In genomic region chr1:15993561-15994410, GRCm38 (mm10) we compare ENCODE assay signal across 10 mouse cellular contexts.
DNase-seq lines count a peak whose midpoint lies in the region; ATAC-seq and TF ChIP-seq lines count a peak whose summit lies in the region.
"Had no signal": no experiment of that assay in that cellular context is flagged by ENCODE, and none has a peak within 500 bp of the region (broad histone marks: within the 10 kb centered on the region; RNA-seq: fewer than 3 reads in every experiment).

No protein-coding gene starts in this region.

- no peak overlapping the region for H3K27ac ChIP-seq in hindbrain, embryonic 11.5 days (ENCODE audit: low read depth, low read length)
- no peak overlapping the region for H3K27ac ChIP-seq in limb, embryonic 15.5 days
- H3K27ac ChIP-seq: heart, embryonic 13.5 days had no signal

- TF ChIP-seq CTCF in C2C12 (IDR thresholded peaks at IDR 0.05; ENCODE audit: control insufficient read depth, insufficient read depth, insufficient read length), result peak; percentile 27

- no peaks in the 10 kb centered on the region for H3K4me1 ChIP-seq in hindbrain, embryonic 11.5 days (replicated peaks; ENCODE audit: control insufficient read depth, insufficient read depth, low read length)
- peaks cover 1% of the 10 kb centered on the region; the same call in 1 of the 2 replicates for H3K4me1 ChIP-seq in limb, embryonic 15.5 days
- H3K4me1 ChIP-seq: heart, embryonic 13.5 days had no signal

- DNase-seq in heart, postnatal 4 days, result peak; percentile 5
- DNase-seq in heart, postnatal 36 days, result no peak
- DNase-seq in cerebellum, adult 8-10 months, result peak; percentile 41
- DNase-seq in hindbrain, embryonic 11.5 days (ENCODE audit: low spot score), result peak; percentile 27
- no peak for DNase-seq in spleen, postnatal 36 days (ENCODE audit: low spot score in 2 of 2)

- H3K4me3 ChIP-seq in C2C12 (ENCODE audit: insufficient read depth, poor library complexity, severe bottlenecking), result no peak overlapping the region
- H3K4me3 ChIP-seq in hindbrain, embryonic 11.5 days (ENCODE audit: low read depth, low read length), result no peak overlapping the region
- H3K4me3 ChIP-seq in limb, embryonic 15.5 days, result no peak overlapping the region
- H3K4me3 ChIP-seq: heart, embryonic 13.5 days; myocyte had no signal

- no peaks in the 10 kb centered on the region for H3K9me3 ChIP-seq in hindbrain, embryonic 11.5 days (ENCODE audit: control insufficient read depth, low read length)
- no peaks in the 10 kb centered on the region for H3K9me3 ChIP-seq in limb, embryonic 15.5 days
- H3K9me3 ChIP-seq: heart, embryonic 13.5 days had no signal

- no peaks in the 10 kb centered on the region for H3K27me3 ChIP-seq in C2C12 (ENCODE audit: control insufficient read depth, insufficient read depth, insufficient read length)
- H3K27me3 ChIP-seq in hindbrain, embryonic 11.5 days (ENCODE audit: control insufficient read depth, insufficient read depth, low read length), result no peaks in the 10 kb centered on the region
- no peaks in the 10 kb centered on the region for H3K27me3 ChIP-seq in limb, embryonic 15.5 days
- H3K27me3 ChIP-seq: heart, embryonic 13.5 days had no signal

- no peak overlapping the region for H3K4me2 ChIP-seq in hindbrain, embryonic 11.5 days (replicated peaks; ENCODE audit: low read depth, low read length)
- no peak overlapping the region for H3K4me2 ChIP-seq in limb, embryonic 15.5 days
- H3K4me2 ChIP-seq: heart, embryonic 13.5 days had no signal

- 56% methylated on average over 4 of the region's 4 CpGs for WGBS in hindbrain, embryonic 11.5 days
- WGBS in limb, embryonic 15.5 days, result 23% methylated on average over 4 of the region's 4 CpGs

- H3K79me3 ChIP-seq in C2C12 (ENCODE audit: low read depth), result no peaks in the 10 kb centered on the region

- H3K36me3 ChIP-seq in C2C12 (ENCODE audit: control insufficient read depth, insufficient read depth), result no peaks in the 10 kb centered on the region
- H3K36me3 ChIP-seq in hindbrain, embryonic 11.5 days (ENCODE audit: control insufficient read depth, insufficient read depth, low read length), result no peaks in the 10 kb centered on the region
- no peaks in the 10 kb centered on the region for H3K36me3 ChIP-seq in limb, embryonic 15.5 days
- H3K36me3 ChIP-seq: heart, embryonic 13.5 days had no signal

- no peak overlapping the region for H3K9ac ChIP-seq in hindbrain, embryonic 11.5 days (ENCODE audit: low read depth, low read length)
- H3K9ac ChIP-seq in limb, embryonic 15.5 days, result no peak overlapping the region
- H3K9ac ChIP-seq: heart, embryonic 13.5 days had no signal

- H3K79me2 ChIP-seq in C2C12 (ENCODE audit: control insufficient read depth, insufficient read depth), result no peaks in the 10 kb centered on the region

- intact Hi-C loops in heart, postnatal 36 days (cut with DNase I), result loop anchor here (5.0 kb wide), 1 partner anchor 986 kb away; no protein-coding TSS in a partner anchor

- H3ac ChIP-seq in C2C12 (ENCODE audit: control insufficient read depth, insufficient read length, low read depth), result no peak overlapping the region

- peak; percentile 50 for ATAC-seq in hindbrain, embryonic 11.5 days (ENCODE audit: low FRiP score)
- ATAC-seq in limb, embryonic 15.5 days (ENCODE audit: insufficient number of reproducible peaks, low FRiP score, low TSS enrichment, low read depth), result peak; percentile 74; the same call in 1 of the 2 replicates
- no peak for ATAC-seq in erythroblast, adult 5-6 weeks (replicated peaks; ENCODE audit: low FRiP score, poor library complexity, severe bottlenecking)

TF ChIP-seq in C2C12, 6 proteins besides CTCF, POLR2A, EP300 and RAD21:
- TF ChIP-seq USF1 (IDR thresholded peaks at IDR 0.05; ENCODE audit: low read depth), result no peak
- TF ChIP-seq MYOD1 (IDR thresholded peaks at IDR 0.05; ENCODE audit: control insufficient read depth, insufficient read length, low read depth), result no peak
- no peak for TF ChIP-seq CEBPB (IDR thresholded peaks at IDR 0.05; ENCODE audit: low read depth)
- TF ChIP-seq MYOG (IDR thresholded peaks at IDR 0.05; ENCODE audit: control insufficient read depth, extremely low read depth, insufficient read length), result no peak
- no peak for TF ChIP-seq MAX (IDR thresholded peaks at IDR 0.05)
- TF ChIP-seq FOSL1 (IDR thresholded peaks at IDR 0.05; ENCODE audit: insufficient read depth, low read length, poor library complexity, severe bottlenecking), result no peak
TF ChIP-seq in C2C12: peak in this region for 0.

Comparison
In these comparisons a context has a peak if more than half of its experiments do, and no peak if none do; other contexts are left out.
1. DNase-seq: peak in heart, postnatal 4 days (single experiment), cerebellum, adult 8-10 months (single experiment) and hindbrain, embryonic 11.5 days (single experiment); none in heart, postnatal 36 days (0 of 2) and spleen, postnatal 36 days (0 of 2).